In the genomic region with DNA sequence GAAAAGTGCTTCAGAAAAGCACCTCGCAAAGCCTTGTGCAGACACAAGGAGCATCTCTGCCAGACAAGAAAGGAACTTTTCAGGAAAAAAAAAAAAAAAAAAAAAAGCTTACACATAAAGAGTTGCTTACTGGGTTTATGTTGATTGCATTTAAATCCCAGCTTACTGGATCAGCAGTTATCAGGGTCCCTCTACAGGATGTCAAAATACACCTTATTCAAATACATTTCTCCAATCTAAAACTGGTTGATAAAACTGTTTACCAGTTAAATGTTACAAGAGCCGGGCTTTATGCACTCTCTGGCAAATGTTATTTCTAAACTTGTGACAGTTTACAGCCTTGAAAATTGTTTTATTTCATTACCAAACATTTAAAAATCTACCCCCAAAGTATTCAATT, we compare ENCODE assay signal across 9 mouse cellular contexts.
DNase-seq lines count a peak whose midpoint lies in the region; ATAC-seq and TF ChIP-seq lines count a peak whose summit lies in the region.
"Had no signal": no experiment of that assay in that cellular context is flagged by ENCODE, and none has a peak within 500 bp of the region (broad histone marks: within the 10 kb centered on the region; RNA-seq: fewer than 3 reads in every experiment).

No protein-coding gene starts in this region.

- no peak for TF ChIP-seq CTCF in heart, adult 2 months (IDR thresholded peaks at IDR 0.05)

- TF ChIP-seq POLR2A in heart, adult 2 months (IDR thresholded peaks at IDR 0.05; ENCODE audit: insufficient read depth, low read depth, low read length), result no peak

- H3K4me2 ChIP-seq in lung, embryonic 15.5 days, result peak overlapping the region; percentile 83
- H3K4me2 ChIP-seq in neural tube, embryonic 15.5 days, result peak overlapping the region; percentile 98

- peaks cover 1% of the 10 kb centered on the region for H3K4me1 ChIP-seq in heart, adult 2 months (ENCODE audit: control insufficient read depth, insufficient read depth, low read length)
- peaks cover 7% of the 10 kb centered on the region; the same call in 1 of the 2 replicates for H3K4me1 ChIP-seq in lung, embryonic 15.5 days
- H3K4me1 ChIP-seq in limb, embryonic 10.5 days, result peaks cover 34% of the 10 kb centered on the region
- H3K4me1 ChIP-seq in neural tube, embryonic 15.5 days, result peaks cover 16% of the 10 kb centered on the region

- peaks cover 1% of the 10 kb centered on the region; the same call in 1 of the 2 replicates for H3K27me3 ChIP-seq in heart, adult 2 months (ENCODE audit: control insufficient read depth, insufficient read depth, low read length)
- H3K27me3 ChIP-seq in lung, embryonic 15.5 days, result peaks cover 27% of the 10 kb centered on the region
- peaks cover 7% of the 10 kb centered on the region; the same call in 1 of the 2 replicates for H3K27me3 ChIP-seq in limb, embryonic 10.5 days (ENCODE audit: low read depth, poor library complexity, severe bottlenecking)
- no peaks in the 10 kb centered on the region; the same call in 1 of the 2 replicates for H3K27me3 ChIP-seq in neural tube, embryonic 15.5 days (replicated peaks)

- H3K27ac ChIP-seq in heart, adult 2 months, result no peak overlapping the region
- H3K27ac ChIP-seq in lung, embryonic 15.5 days, result no peak overlapping the region
- H3K27ac ChIP-seq in limb, embryonic 10.5 days, result peak overlapping the region; percentile 97; the same call in 1 of the 2 replicates
- H3K27ac ChIP-seq in neural tube, embryonic 15.5 days (replicated peaks), result no peak overlapping the region

- no peaks in the 10 kb centered on the region for H3K79me2 ChIP-seq in heart, adult 2 months (replicated peaks; ENCODE audit: control insufficient read depth, insufficient read depth, low read length)

- H3K36me3 ChIP-seq in heart, adult 2 months (ENCODE audit: control insufficient read depth, insufficient read depth, low read length), result no peaks in the 10 kb centered on the region
- H3K36me3 ChIP-seq in lung, embryonic 15.5 days, result no peaks in the 10 kb centered on the region
- no peaks in the 10 kb centered on the region for H3K36me3 ChIP-seq in limb, embryonic 10.5 days
- H3K36me3 ChIP-seq in neural tube, embryonic 15.5 days, result no peaks in the 10 kb centered on the region

- H3K9ac ChIP-seq in heart, adult 2 months (ENCODE audit: low read depth, low read length), result no peak overlapping the region
- H3K9ac ChIP-seq in lung, embryonic 15.5 days, result no peak overlapping the region; the same call in 1 of the 2 replicates
- H3K9ac ChIP-seq in neural tube, embryonic 15.5 days (replicated peaks), result no peak overlapping the region

- WGBS in heart, adult 2 months, result 85% methylated on average over 2 of the region's 2 CpGs
- 27% methylated on average over 2 of the region's 2 CpGs for WGBS in lung, embryonic 15.5 days
- 41% methylated on average over 2 of the region's 2 CpGs for WGBS in limb, embryonic 10.5 days
- WGBS in neural tube, embryonic 15.5 days, result 31% methylated on average over 2 of the region's 2 CpGs

- no peak for ATAC-seq in lung, embryonic 15.5 days (ENCODE audit: borderline replicate concordance, extremely low read depth, low FRiP score, low TSS enrichment)
- no peak for ATAC-seq in neural tube, embryonic 15.5 days (ENCODE audit: low FRiP score)

- intact Hi-C loops in heart, adult 2 months (cut with DNase I), result loop anchor here (2.0 kb wide), 1 partner anchor 130 kb away; a partner anchor contains a TSS
- intact Hi-C loops in heart, postnatal 36 days (cut with DNase I), result loop anchor here (5.0 to 10.0 kb wide), 2 partner anchors 133 to 480 kb away; a partner anchor contains a TSS

- TF ChIP-seq EP300 in heart, adult 2 months (IDR thresholded peaks at IDR 0.05; ENCODE audit: insufficient read depth, low read depth, low read length), result no peak

- H3K9me3 ChIP-seq in lung, embryonic 15.5 days, result no peaks in the 10 kb centered on the region
- no peaks in the 10 kb centered on the region for H3K9me3 ChIP-seq in limb, embryonic 10.5 days (replicated peaks)
- no peaks in the 10 kb centered on the region for H3K9me3 ChIP-seq in neural tube, embryonic 15.5 days (replicated peaks)

- H3K4me3 ChIP-seq in heart, adult 2 months, result peak overlapping the region; percentile 57
- peak overlapping the region; percentile 52 for H3K4me3 ChIP-seq in lung, embryonic 15.5 days
- H3K4me3 ChIP-seq in limb, embryonic 10.5 days, result peak overlapping the region; percentile 73; the same call in 1 of the 2 replicates
- no peak overlapping the region for H3K4me3 ChIP-seq in neural tube, embryonic 15.5 days (replicated peaks)

- DNase-seq in heart, adult 2 months, result no peak
- no peak for DNase-seq in heart, postnatal 36 days
- no peak for DNase-seq in lung, adult 18-20 months
- no peak for DNase-seq in limb, embryonic 10.5 days (ENCODE audit: low spot score)
- DNase-seq in adrenal gland, postnatal 10 days, result no peak
- no peak for DNase-seq in layer of hippocampus, postnatal 25 days (ENCODE audit: extremely low spot score in 1 of 2, low spot score in 1 of 2)
- DNase-seq: cerebellum, adult 9-11 months had no signal
